Mouse (Mus musculus) activated CD4-positive, CD25-positive, alpha-beta regulatory T cell, adult 4 months (primary cell): ENCODE data around the gene C1qtnf2. TPM values are rescaled to one million over a fixed set of nuclear protein-coding genes. Genes with fewer than 3 reads are reported as not detected.

ENCODE experiments used
- ATAC-seq: one replicate; pipeline ENCODE4 v1.8.0; 2017
- polyA plus RNA-seq, 2 experiments: library from polyadenylated mRNA; unstranded; fragments of 100-300 nt; shearing (Covaris generic); gene quantifications; one replicate each; pipeline ENCODE4 v1.2.1; 2017

The C1qtnf2 gene
- polyA plus RNA-seq, result not detected

GRCm38 (mm10) chr11:43474225-43474774, at the start of gene C1qtnf2:
TSS of gene C1qtnf2 (plus strand) at chr11:43474276.
- ATAC-seq, result peak; percentile 93

GRCm38 (mm10) chr11:43424386-43424785, 49.7 kb upstream of the C1qtnf2 start:
- no peak for ATAC-seq

GRCm38 (mm10) chr11:43425166-43425709, 48.8 kb upstream of the C1qtnf2 start:
- ATAC-seq, result no peak

GRCm38 (mm10) chr11:43425824-43426413, 48.2 kb upstream of the C1qtnf2 start, which contains the start of gene Pttg1:
TSS of gene Pttg1 (minus strand) at chr11:43426251.
- peak; percentile 100 for ATAC-seq

GRCm38 (mm10) chr11:43426414-43426884, 47.6 kb upstream of the C1qtnf2 start:
- ATAC-seq, result peak; percentile 16

GRCm38 (mm10) chr11:43433254-43434023, 40.6 kb upstream of the C1qtnf2 start, which contains the start of gene Slu7:
TSS of gene Slu7 (plus strand) at chr11:43433744.
- peak; percentile 90 for ATAC-seq

- ATAC-seq, result no peak
These were observed 40.1 kb upstream of the C1qtnf2 start for GRCm38 (mm10) chr11:43434024-43434407.

- ATAC-seq, result no peak
These were observed 33.0 kb upstream of the C1qtnf2 start for GRCm38 (mm10) chr11:43441121-43441520.

GRCm38 (mm10) chr11:43443183-43443582, 30.9 kb upstream of the C1qtnf2 start:
- ATAC-seq, result no peak

GRCm38 (mm10) chr11:43449916-43450315, 24.2 kb upstream of the C1qtnf2 start:
- no peak for ATAC-seq

- no peak for ATAC-seq
These were observed 22.8 kb upstream of the C1qtnf2 start for GRCm38 (mm10) chr11:43451322-43451721.

- no peak for ATAC-seq
These were observed 21.8 kb upstream of the C1qtnf2 start for GRCm38 (mm10) chr11:43452266-43452665.

GRCm38 (mm10) chr11:43463204-43463603, 10.9 kb upstream of the C1qtnf2 start:
- ATAC-seq, result no peak

GRCm38 (mm10) chr11:43470118-43470517, 4.0 kb upstream of the C1qtnf2 start:
- no peak for ATAC-seq

GRCm38 (mm10) chr11:43470881-43471820, 2.9 kb upstream of the C1qtnf2 start:
- ATAC-seq, result no peak

GRCm38 (mm10) chr11:43473115-43473514, 961 bp upstream of the C1qtnf2 start:
- no peak for ATAC-seq

GRCm38 (mm10) chr11:43473635-43474224, 346 bp upstream of the C1qtnf2 start:
- no peak for ATAC-seq

- ATAC-seq, result no peak
These were observed 5.3 kb downstream of the C1qtnf2 start for GRCm38 (mm10) chr11:43479376-43479775.

- no peak for ATAC-seq
These were observed 6.5 kb downstream of the C1qtnf2 start for GRCm38 (mm10) chr11:43480561-43480960.

- ATAC-seq, result no peak
These were observed 7.8 kb downstream of the C1qtnf2 start for GRCm38 (mm10) chr11:43481672-43482522.
